Mouse (Mus musculus) kidney, adult 2 months (tissue): ENCODE data around the gene Msl2. TPM values are rescaled to one million over a fixed set of nuclear protein-coding genes. Genes with fewer than 3 reads are reported as not detected.

Experiments used
- DNase-seq: peaks from one replicate; pipeline ENCODE4 v3.0.0; 2021
- H3K27ac ChIP-seq: fragments of 200-500 bp; 2 replicates; pipeline ENCODE4 v1.5.1; 2012; ENCODE audit warnings: low read depth, low read length, control low read depth, inconsistent platforms; ENCODE audit not compliant: insufficient read depth
- H3K27me3 ChIP-seq: fragments of 200-500 bp; replicated peaks from 2 replicates; pipeline ENCODE4 v1.6.1; 2012; ENCODE audit warnings: mild to moderate bottlenecking, moderate library complexity, low read length, inconsistent platforms; ENCODE audit not compliant: control insufficient read depth, insufficient read depth
- H3K36me3 ChIP-seq: fragments of 200-500 bp; 2 replicates; pipeline ENCODE4 v1.6.1; 2012; ENCODE audit warnings: mild to moderate bottlenecking, moderate library complexity, low read length, inconsistent platforms; ENCODE audit not compliant: control insufficient read depth, insufficient read depth
- H3K4me1 ChIP-seq: fragments of 200-500 bp; 2 replicates; pipeline ENCODE4 v1.6.1; 2011; ENCODE audit warnings: low read length; ENCODE audit not compliant: control insufficient read depth, insufficient read depth
- H3K4me3 ChIP-seq: fragments of 200-500 bp; 2 replicates; pipeline ENCODE4 v1.5.1; 2011; ENCODE audit warnings: mild to moderate bottlenecking, low read depth, low read length, control low read depth; ENCODE audit not compliant: insufficient read depth
- CTCF ChIP-seq: fragments of 200-500 bp; conservative IDR thresholded peaks from 2 replicates; pipeline ENCODE4 v1.5.1; 2011; ENCODE audit warnings: low read depth, mild to moderate bottlenecking, control low read depth, low read length, moderate library complexity, mixed read lengths; ENCODE audit not compliant: insufficient read depth, insufficient read length
- POLR2A ChIP-seq: fragments of 200-500 bp; IDR thresholded peaks from one replicate; pipeline ENCODE4 v1.6.1; 2011; ENCODE audit warnings: low read depth, low read length, control low read depth
- WGBS: fragments of 180-500 bp; shearing (Covaris S2); methylation state at CpG from one replicate; pipeline ENCODE4 v1.1.7; 2018; 5-methylcytosine and 5-hydroxymethylcytosine counted together
- polyA plus RNA-seq: library from polyadenylated mRNA; depleted of rRNA; stranded (reverse); fragments of >200 nt; gene quantifications from 2 replicates; pipeline ENCODE4 v1.2.3, GENCODE M21; 2012

The Msl2 gene
- polyA plus RNA-seq, 1 experiment: 17.7 TPM

DNA sequence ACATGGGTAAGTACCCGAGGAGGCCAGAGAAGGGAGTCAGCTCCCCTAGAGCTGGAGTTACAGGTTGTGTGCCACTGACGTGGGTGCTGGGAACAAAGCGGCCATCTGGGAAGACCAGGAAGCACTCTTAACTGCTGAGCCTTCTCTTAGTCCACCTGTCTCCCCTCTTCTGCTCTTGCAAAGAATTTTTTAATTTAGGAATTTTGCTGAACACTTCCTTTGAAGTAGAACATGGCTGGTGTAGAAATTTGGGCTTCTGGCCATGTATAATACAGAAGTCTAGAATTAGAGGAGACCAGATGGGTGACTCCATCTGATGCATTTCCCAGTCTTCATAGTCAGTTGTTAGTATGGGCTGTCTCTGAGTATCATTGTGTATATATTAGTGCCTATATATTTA lies 9.8 kb downstream of the Msl2 start:
- no peak overlapping the region for H3K4me3 ChIP-seq
- H3K4me1 ChIP-seq: peaks cover 13% of the 10 kb centered on the region
- no peak overlapping the region for H3K27ac ChIP-seq
- H3K36me3 ChIP-seq: no peaks in the 10 kb centered on the region
- H3K27me3 ChIP-seq: no peaks in the 10 kb centered on the region
- WGBS: 75% methylated on average over 3 of the region's 3 CpGs
- TF ChIP-seq CTCF (no peak), POLR2A (no peak)
- no peak for DNase-seq

DNA sequence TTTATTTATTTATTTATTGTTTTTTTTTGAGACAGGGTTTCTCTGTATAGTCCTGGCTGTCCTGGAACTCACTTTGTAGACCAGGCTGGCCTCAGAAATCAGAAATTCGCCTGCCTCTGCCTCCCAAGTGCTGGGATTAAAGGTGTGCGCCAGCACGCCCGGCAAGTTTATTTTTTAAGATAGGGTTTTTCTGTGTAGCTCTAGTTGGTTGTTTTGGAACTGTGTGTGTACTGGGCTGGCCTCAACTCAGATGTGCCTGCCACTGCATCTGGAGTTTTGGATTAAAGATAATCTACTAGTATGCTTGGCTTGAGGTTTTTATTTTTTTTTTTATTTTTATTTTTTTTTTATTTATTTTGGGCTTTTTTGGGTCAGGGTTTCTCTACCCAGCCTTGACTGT lies 21.5 kb downstream of the Msl2 start:
- DNase-seq: no peak
- H3K4me1 ChIP-seq: peaks cover 7% of the 10 kb centered on the region; the same call in 1 of the 2 replicates
- no peak overlapping the region for H3K4me3 ChIP-seq
- H3K27ac ChIP-seq: no peak overlapping the region
- no peaks in the 10 kb centered on the region; the same call in 1 of the 2 replicates for H3K36me3 ChIP-seq
- 92% methylated on average over 4 of the region's 4 CpGs for WGBS
- no peak for TF ChIP-seq POLR2A
- TF ChIP-seq CTCF: no peak
- no peaks in the 10 kb centered on the region for H3K27me3 ChIP-seq

DNA sequence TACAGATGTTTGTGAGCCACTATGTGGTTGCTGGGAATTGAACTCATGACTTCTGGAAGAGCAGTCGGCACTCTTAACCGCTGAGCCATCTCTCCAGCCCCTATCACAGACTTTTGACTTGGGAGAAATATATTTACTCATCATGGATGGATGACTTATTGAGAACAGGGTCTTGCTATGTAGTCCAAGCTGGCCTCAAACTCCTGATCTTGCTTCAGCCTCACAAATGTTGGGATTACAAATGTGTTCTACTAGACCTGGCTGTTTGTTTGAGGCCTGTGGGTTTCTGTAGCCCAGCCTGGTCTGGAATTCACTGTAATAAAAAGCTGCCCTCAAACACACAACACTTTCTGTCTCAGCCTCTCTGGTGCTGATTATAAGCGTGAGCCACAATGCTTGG lies 22.6 kb downstream of the Msl2 start:
- H3K4me1 ChIP-seq: peaks cover 7% of the 10 kb centered on the region; the same call in 1 of the 2 replicates
- H3K27me3 ChIP-seq: no peaks in the 10 kb centered on the region
- no peak overlapping the region for H3K27ac ChIP-seq
- no peak for TF ChIP-seq CTCF
- H3K36me3 ChIP-seq: peaks cover 1% of the 10 kb centered on the region; the same call in 1 of the 2 replicates
- DNase-seq: no peak
- no peak overlapping the region for H3K4me3 ChIP-seq
- WGBS: 85% methylated on average over 3 of the region's 3 CpGs

DNA sequence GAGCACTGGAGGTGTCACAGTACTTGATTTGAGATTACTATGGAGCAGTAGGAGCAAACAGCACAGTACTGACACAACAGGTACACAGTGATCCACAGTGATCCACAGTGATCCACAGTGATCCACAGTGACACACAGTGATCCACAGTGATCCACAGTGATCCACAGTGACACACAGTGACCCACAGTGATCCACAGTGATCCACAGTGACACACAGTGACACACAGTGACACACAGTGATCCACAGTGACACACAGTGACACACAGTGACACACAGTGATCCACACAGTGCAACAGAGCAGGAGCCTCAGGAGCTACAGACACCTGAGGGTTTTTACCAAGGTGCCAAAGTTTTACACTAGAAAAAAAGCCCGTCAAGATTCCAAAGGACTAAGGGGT lies 23.6 kb downstream of the Msl2 start:
- DNase-seq: no peak
- TF ChIP-seq CTCF: no peak
- no peak for TF ChIP-seq POLR2A
- Histone ChIP-seq H3K27me3 (no peaks in the 10 kb centered on the region), H3K27ac (no peak overlapping the region), H3K4me1 (peaks cover 7% of the 10 kb centered on the region; the same call in 1 of the 2 replicates), H3K4me3 (no peak overlapping the region), H3K36me3 (peaks cover 1% of the 10 kb centered on the region; the same call in 1 of the 2 replicates)
- 73% methylated on average over 1 of the region's 1 CpGs for WGBS

DNA sequence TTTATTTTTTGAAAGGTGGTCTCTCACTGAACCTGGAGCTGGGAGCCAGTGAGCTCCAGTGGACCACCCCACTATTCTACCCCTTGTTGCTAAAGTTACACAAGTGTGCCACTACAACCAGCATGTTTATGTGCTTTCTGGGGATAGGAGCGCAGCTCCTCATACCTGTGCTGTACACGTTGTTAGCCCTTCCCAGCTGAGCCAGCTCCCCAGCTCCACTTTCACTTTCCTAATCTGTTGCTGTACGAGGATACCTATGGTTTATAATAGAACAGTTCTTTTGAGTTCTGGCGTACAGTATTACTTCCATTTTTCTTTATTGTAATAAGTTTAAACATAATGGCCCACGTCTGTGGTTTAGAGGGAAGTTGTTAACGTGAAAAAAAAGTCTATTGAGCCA lies 25.5 kb downstream of the Msl2 start:
- TF ChIP-seq CTCF (no peak), POLR2A (no peak)
- H3K27me3 ChIP-seq: no peaks in the 10 kb centered on the region
- H3K27ac ChIP-seq: no peak overlapping the region
- no peak overlapping the region for H3K4me3 ChIP-seq
- peaks cover 7% of the 10 kb centered on the region; the same call in 1 of the 2 replicates for H3K4me1 ChIP-seq
- 56% methylated on average over 6 of the region's 6 CpGs for WGBS
- peaks cover 1% of the 10 kb centered on the region; the same call in 1 of the 2 replicates for H3K36me3 ChIP-seq
- no peak for DNase-seq

DNA sequence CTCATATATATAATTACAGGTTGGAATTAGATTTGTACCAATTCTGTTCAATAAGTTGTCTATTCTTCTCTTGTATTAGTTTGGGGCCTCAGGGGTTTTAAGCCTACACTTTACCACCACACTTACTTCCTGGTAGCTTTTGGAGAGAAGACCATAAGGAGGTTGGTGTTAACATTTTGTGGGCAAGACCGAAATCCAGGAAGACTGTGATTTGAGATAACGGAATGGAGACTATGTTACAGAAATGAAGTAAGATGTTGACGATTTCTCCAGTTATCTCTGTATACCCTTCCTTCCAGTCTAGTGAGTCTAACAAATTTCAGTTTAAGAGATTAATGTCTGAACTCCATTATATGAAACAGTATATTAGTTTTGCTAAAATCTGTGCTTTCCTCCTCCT lies 26.3 kb downstream of the Msl2 start:
- H3K4me1 ChIP-seq: peaks cover 7% of the 10 kb centered on the region; the same call in 1 of the 2 replicates
- H3K36me3 ChIP-seq: peaks cover 1% of the 10 kb centered on the region; the same call in 1 of the 2 replicates
- no peak for DNase-seq
- H3K27me3 ChIP-seq: no peaks in the 10 kb centered on the region
- no peak overlapping the region for H3K27ac ChIP-seq
- 81% methylated on average over 3 of the region's 3 CpGs for WGBS
- H3K4me3 ChIP-seq: no peak overlapping the region
- no peak for TF ChIP-seq POLR2A

DNA sequence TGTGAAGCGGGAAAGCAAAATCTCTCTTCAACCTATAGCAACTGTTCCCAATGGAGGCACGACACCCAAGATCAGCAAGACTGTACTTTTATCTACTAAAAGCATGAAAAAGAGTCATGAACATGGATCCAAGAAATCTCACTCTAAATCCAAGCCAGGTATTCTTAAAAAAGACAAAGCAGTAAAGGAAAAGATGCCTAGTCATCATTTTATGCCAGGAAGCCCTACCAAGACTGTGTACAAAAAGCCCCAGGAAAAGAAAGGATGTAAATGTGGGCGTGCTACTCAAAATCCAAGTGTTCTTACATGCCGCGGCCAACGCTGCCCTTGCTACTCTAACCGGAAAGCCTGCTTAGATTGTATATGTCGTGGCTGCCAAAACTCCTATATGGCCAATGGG lies 27.6 kb downstream of the Msl2 start:
- no peaks in the 10 kb centered on the region for H3K27me3 ChIP-seq
- peaks cover 3% of the 10 kb centered on the region; the same call in 1 of the 2 replicates for H3K36me3 ChIP-seq
- WGBS: 90% methylated on average over 8 of the region's 8 CpGs
- DNase-seq: no peak
- no peak overlapping the region for H3K4me3 ChIP-seq
- H3K27ac ChIP-seq: no peak overlapping the region
- H3K4me1 ChIP-seq: peaks cover 7% of the 10 kb centered on the region; the same call in 1 of the 2 replicates
- TF ChIP-seq POLR2A: no peak
- no peak for TF ChIP-seq CTCF
